Mouse (Mus musculus): ENCODE results near the gene Slc25a26. TPM values are rescaled to one million over a fixed set of nuclear protein-coding genes. Genes with fewer than 3 reads are reported as not detected.

Gene Slc25a26
- 6.1 and 11.3 TPM in 2 replicates for polyA plus RNA-seq (2012; ENCODE audit: insufficient read depth, insufficient read length, missing spikeins)

- TF ChIP-seq POLR2A (IDR thresholded peaks at IDR 0.05; ENCODE audit: borderline replicate concordance, low read depth, low read length) (0 out of 2 replicates have a peak, but pooled peaks have one; percentile 17), CTCF (IDR thresholded peaks at IDR 0.05; ENCODE audit: low read depth, low read length) (no peak)
- Histone ChIP-seq H3K4me1 (ENCODE audit: control insufficient read depth, insufficient read depth, low read length) (peaks cover 16% of the 10 kb centered on the region), H3K27ac (ENCODE audit: insufficient read depth, low read depth, low read length) (peak within 1 kb of the TSS; percentile 55), H3K4me3 (ENCODE audit: insufficient read depth, low read length) (peak within 1 kb of the TSS; percentile 89)
Observed at GRCm38 (mm10) chr6:94499897-94500623, at the start of gene Slc25a26. Slc25a26 (plus strand) TSS chr6:94500331.

GRCm38 (mm10) chr6:94464037-94464891 is 35.9 kb upstream of the Slc25a26 start:
- H3K4me3 ChIP-seq (ENCODE audit: insufficient read depth, low read length): no peak overlapping the region
- no peaks in the 10 kb centered on the region for H3K4me1 ChIP-seq (ENCODE audit: control insufficient read depth, insufficient read depth, low read length)
- no peak overlapping the region for H3K27ac ChIP-seq (ENCODE audit: insufficient read depth, low read depth, low read length)
- peak; percentile 58 for TF ChIP-seq CTCF (IDR thresholded peaks at IDR 0.05; ENCODE audit: low read depth, low read length)
- TF ChIP-seq POLR2A (IDR thresholded peaks at IDR 0.05; ENCODE audit: borderline replicate concordance, low read depth, low read length): no peak

- Histone ChIP-seq H3K27ac (ENCODE audit: insufficient read depth, low read depth, low read length) (no peak overlapping the region), H3K4me1 (ENCODE audit: control insufficient read depth, insufficient read depth, low read length) (no peaks in the 10 kb centered on the region), H3K4me3 (ENCODE audit: insufficient read depth, low read length) (no peak overlapping the region)
- TF ChIP-seq CTCF (IDR thresholded peaks at IDR 0.05; ENCODE audit: low read depth, low read length): peak; percentile 22; the same call in 1 of the 2 replicates
- TF ChIP-seq POLR2A (IDR thresholded peaks at IDR 0.05; ENCODE audit: borderline replicate concordance, low read depth, low read length): no peak
Observed at GRCm38 (mm10) chr6:94466508-94467205, 33.5 kb upstream of the Slc25a26 start.

GRCm38 (mm10) chr6:94492739-94493138 is 7.4 kb upstream of the Slc25a26 start:
- no peak overlapping the region for H3K4me3 ChIP-seq (ENCODE audit: insufficient read depth, low read length)
- peaks cover 6% of the 10 kb centered on the region; the same call in 1 of the 2 replicates for H3K4me1 ChIP-seq (ENCODE audit: control insufficient read depth, insufficient read depth, low read length)
- no peak for TF ChIP-seq CTCF (IDR thresholded peaks at IDR 0.05; ENCODE audit: low read depth, low read length)
- no peak for TF ChIP-seq POLR2A (IDR thresholded peaks at IDR 0.05; ENCODE audit: borderline replicate concordance, low read depth, low read length)
- no peak overlapping the region for H3K27ac ChIP-seq (ENCODE audit: insufficient read depth, low read depth, low read length)

GRCm38 (mm10) chr6:94503963-94504362 is 3.8 kb downstream of the Slc25a26 start:
- Histone ChIP-seq H3K4me3 (ENCODE audit: insufficient read depth, low read length) (no peak overlapping the region), H3K4me1 (ENCODE audit: control insufficient read depth, insufficient read depth, low read length) (peaks cover 33% of the 10 kb centered on the region), H3K27ac (ENCODE audit: insufficient read depth, low read depth, low read length) (no peak overlapping the region)
- TF ChIP-seq CTCF (IDR thresholded peaks at IDR 0.05; ENCODE audit: low read depth, low read length) (no peak), POLR2A (IDR thresholded peaks at IDR 0.05; ENCODE audit: borderline replicate concordance, low read depth, low read length) (no peak)

- H3K4me1 ChIP-seq (ENCODE audit: control insufficient read depth, insufficient read depth, low read length): peaks cover 40% of the 10 kb centered on the region
- TF ChIP-seq POLR2A (IDR thresholded peaks at IDR 0.05; ENCODE audit: borderline replicate concordance, low read depth, low read length) (no peak), CTCF (IDR thresholded peaks at IDR 0.05; ENCODE audit: low read depth, low read length) (no peak)
- no peak overlapping the region for H3K4me3 ChIP-seq (ENCODE audit: insufficient read depth, low read length)
Observed at GRCm38 (mm10) chr6:94507921-94508320, 7.8 kb downstream of the Slc25a26 start.

GRCm38 (mm10) chr6:94508807-94509206 is 8.7 kb downstream of the Slc25a26 start:
- no peak for TF ChIP-seq CTCF (IDR thresholded peaks at IDR 0.05; ENCODE audit: low read depth, low read length)
- TF ChIP-seq POLR2A (IDR thresholded peaks at IDR 0.05; ENCODE audit: borderline replicate concordance, low read depth, low read length): no peak
- peak overlapping the region; percentile 73 for H3K27ac ChIP-seq (ENCODE audit: insufficient read depth, low read depth, low read length)
- H3K4me1 ChIP-seq (ENCODE audit: control insufficient read depth, insufficient read depth, low read length): peaks cover 37% of the 10 kb centered on the region
- no peak overlapping the region for H3K4me3 ChIP-seq (ENCODE audit: insufficient read depth, low read length)

More at GRCm38 (mm10) chr6:94507921-94508320, 7.8 kb downstream of the Slc25a26 start:
- H3K27ac ChIP-seq (ENCODE audit: insufficient read depth, low read depth, low read length): no peak overlapping the region

GRCm38 (mm10) chr6:94509220-94509619 is 9.1 kb downstream of the Slc25a26 start:
- Histone ChIP-seq H3K4me3 (ENCODE audit: insufficient read depth, low read length) (0 out of 2 replicates have a peak overlapping the region, but pooled peaks have one; percentile 8), H3K27ac (ENCODE audit: insufficient read depth, low read depth, low read length) (peak overlapping the region; percentile 73)

GRCm38 (mm10) chr6:94518171-94518570 is 18.0 kb downstream of the Slc25a26 start:
- TF ChIP-seq POLR2A (IDR thresholded peaks at IDR 0.05; ENCODE audit: borderline replicate concordance, low read depth, low read length) (no peak), CTCF (IDR thresholded peaks at IDR 0.05; ENCODE audit: low read depth, low read length) (no peak)
- H3K4me3 ChIP-seq (ENCODE audit: insufficient read depth, low read length): no peak overlapping the region
- H3K27ac ChIP-seq (ENCODE audit: insufficient read depth, low read depth, low read length): no peak overlapping the region
- no peaks in the 10 kb centered on the region for H3K4me1 ChIP-seq (ENCODE audit: control insufficient read depth, insufficient read depth, low read length)

More at GRCm38 (mm10) chr6:94509220-94509619, 9.1 kb downstream of the Slc25a26 start:
- peaks cover 33% of the 10 kb centered on the region for H3K4me1 ChIP-seq (ENCODE audit: control insufficient read depth, insufficient read depth, low read length)
- no peak for TF ChIP-seq POLR2A (IDR thresholded peaks at IDR 0.05; ENCODE audit: borderline replicate concordance, low read depth, low read length)
- TF ChIP-seq CTCF (IDR thresholded peaks at IDR 0.05; ENCODE audit: low read depth, low read length): no peak
